Mouse (Mus musculus): ENCODE measurements around the gene Kif21b.

DNA sequence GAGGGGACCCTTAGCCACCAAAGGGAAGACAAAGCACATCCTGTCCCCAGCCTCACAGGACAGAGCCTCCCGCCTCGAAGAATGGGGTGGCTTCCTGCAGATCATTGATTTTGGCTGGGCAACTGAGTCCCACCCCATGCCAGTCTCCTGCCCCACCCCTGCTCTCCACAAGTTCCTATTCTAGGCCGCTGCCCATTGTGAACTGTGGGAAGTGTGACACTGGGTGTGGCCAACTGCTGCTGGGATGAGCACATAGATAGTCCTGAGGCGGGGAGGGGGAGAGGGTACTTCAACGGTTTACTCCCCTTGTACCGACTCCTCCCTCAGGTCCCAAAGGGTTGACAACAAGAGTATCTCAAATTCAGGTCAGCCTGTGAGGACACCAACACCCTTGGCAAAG lies 47.6 kb downstream of the Kif21b start:
- TF ChIP-seq GATA2 (IDR thresholded peaks at IDR 0.05; ENCODE audit: borderline replicate concordance, low read depth, low read length) (no peak), CTCF (IDR thresholded peaks at IDR 0.05; ENCODE audit: low read depth, low read length) (no peak)

Data from G1E (cell line).